Mouse (Mus musculus) cerebellum, adult (tissue): ENCODE measurements around the gene Atg4a.

Experiments
- ATAC-seq: cut with Nextera tagmentation; 2 replicates; pipeline ENCODE4 v1.9.2; 2017; ENCODE audit warnings: mild to moderate bottlenecking, moderate library complexity, mixed read lengths; ENCODE audit not compliant: insufficient number of reproducible peaks, low FRiP score, low TSS enrichment

Gene Atg4a

GRCm38 (mm10) chrX:141157626-141158025, 200.9 kb downstream of the Atg4a start:
- ATAC-seq: no peak

- ATAC-seq: no peak
These were observed 201.5 kb downstream of the Atg4a start for GRCm38 (mm10) chrX:141158160-141158559.

- no peak for ATAC-seq
These were observed 203.7 kb downstream of the Atg4a start for GRCm38 (mm10) chrX:141160371-141160770.

DNA sequence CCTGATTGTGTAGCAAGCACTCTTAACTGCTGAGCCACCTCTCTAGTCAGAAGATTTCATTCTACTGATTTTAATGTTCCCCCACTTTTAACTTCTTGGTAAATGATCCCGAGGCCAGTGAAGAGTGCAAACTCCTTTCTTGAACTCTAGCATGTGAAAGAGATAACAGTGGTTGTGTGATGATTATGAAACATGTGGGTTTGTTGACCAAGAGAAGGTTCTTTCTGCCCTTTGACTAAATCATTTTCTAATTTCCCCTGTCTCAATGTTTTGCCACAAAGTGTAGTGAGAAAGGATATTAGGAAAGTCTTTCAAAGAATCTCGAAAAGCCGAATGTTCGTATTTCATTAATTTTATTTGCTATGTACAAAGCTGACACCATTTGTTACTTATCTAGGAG, 208.4 kb downstream of the Atg4a start:
- no peak for ATAC-seq

- ATAC-seq: no peak
These were observed 218.6 kb downstream of the Atg4a start for GRCm38 (mm10) chrX:141175353-141175752.

GRCm38 (mm10) chrX:141195036-141195435, 238.3 kb downstream of the Atg4a start:
- no peak for ATAC-seq

- no peak for ATAC-seq
These were observed 242.3 kb downstream of the Atg4a start for GRCm38 (mm10) chrX:141198993-141199392.

- peak; percentile 26; the same call in 1 of the 2 replicates for ATAC-seq
These were observed 256.1 kb downstream of the Atg4a start for GRCm38 (mm10) chrX:141212802-141213201.
